Mouse (Mus musculus) left cerebral cortex, postnatal 36 days (tissue): ENCODE data around the gene Rab36. TPM values are rescaled to one million over a fixed set of nuclear protein-coding genes. Genes with fewer than 3 reads are reported as not detected.

Experiments used
- DNase-seq, 2 experiments: peaks; one replicate each; pipeline ENCODE4 v3.0.0; 2021 to 2022; ENCODE audit warnings: low spot score in 2 of 2, mixed read lengths in 1 of 2
- intact Hi-C: fragments of 180-260 bp; cut with DNase I; formaldehyde crosslinking; loops from one replicate; pipeline ENCODE4 v1.15.1; 2025
- total RNA-seq, 2 experiments: library from RNA; stranded (reverse); gene quantifications; 2 replicates each; pipeline ENCODE4 v1.2.3; 2021

The Rab36 gene
- 10 to 100 TPM; 29.0 to 38.5 TPM for total RNA-seq

DNA sequence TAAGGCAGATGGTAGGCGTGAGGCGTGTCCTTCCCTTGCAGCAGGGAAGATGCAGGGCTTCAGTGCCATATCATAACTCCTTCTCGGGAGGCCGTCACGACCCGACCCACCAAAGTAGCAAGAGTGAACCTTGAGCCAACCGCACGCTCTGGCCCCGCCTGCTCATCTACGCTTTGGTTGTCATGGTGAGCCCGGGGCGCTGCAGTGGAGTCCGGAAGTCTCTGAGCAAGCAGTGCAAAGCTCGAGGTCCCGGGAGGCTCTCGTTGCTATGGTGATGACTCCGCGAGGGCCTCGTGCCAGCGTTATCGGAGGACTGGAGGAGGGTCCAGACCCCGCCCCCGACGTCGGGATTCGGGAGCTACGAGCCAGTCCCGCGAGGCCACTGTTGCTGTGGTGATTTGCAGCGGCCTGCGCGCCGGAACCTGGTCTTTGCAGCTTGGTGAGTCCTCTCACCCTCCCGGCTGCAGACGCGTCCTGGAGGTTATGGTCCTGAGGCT is at the start of gene Rab36:
Gene Rab36 (plus strand): TSS at position 176 of the 497 bp plus-strand sequence.
- DNase-seq = peak; percentile 91 to 92
- intact Hi-C loops = no loop called here

GRCm38 (mm10) chr10:74987698-74988470 is 49.0 kb upstream of the Rab36 start:
- intact Hi-C loops = no loop called here
- no peak for DNase-seq

- DNase-seq = no peak
- intact Hi-C loops = no loop called here
These were observed 47.0 kb upstream of the Rab36 start for GRCm38 (mm10) chr10:74989814-74990213.

- intact Hi-C loops = no loop called here
- no peak for DNase-seq
These were observed 46.1 kb upstream of the Rab36 start for GRCm38 (mm10) chr10:74990584-74991322.

- intact Hi-C loops = no loop called here
These were observed 42.0 kb upstream of the Rab36 start for GRCm38 (mm10) chr10:74994863-74995262.

DNA sequence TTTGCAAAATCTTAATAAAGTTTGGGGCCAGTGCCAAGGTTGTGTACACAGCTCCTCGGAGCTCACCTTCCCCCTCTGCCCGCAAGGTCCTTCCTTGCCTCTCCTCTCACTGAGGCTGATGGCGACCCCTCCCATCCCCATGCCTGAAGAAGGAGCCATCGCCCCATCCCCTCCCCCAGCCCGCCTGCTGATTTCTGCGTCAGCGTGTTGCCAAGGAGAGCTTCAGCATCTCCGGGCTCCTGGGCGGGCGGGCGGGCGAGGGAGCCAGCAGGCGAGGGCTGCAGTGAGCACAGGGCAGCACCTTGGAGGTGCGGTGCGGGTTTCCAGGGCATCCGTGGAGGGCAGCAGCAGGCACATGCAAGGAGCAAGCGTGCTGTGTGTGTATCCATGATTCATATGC is 41.5 kb upstream of the Rab36 start:
- peak; percentile 39 to 58 for DNase-seq
- intact Hi-C loops = no loop called here

More at GRCm38 (mm10) chr10:74994863-74995262, 42.0 kb upstream of the Rab36 start:
- no peak for DNase-seq

- no peak for DNase-seq
- intact Hi-C loops = no loop called here
These were observed 35.5 kb upstream of the Rab36 start for GRCm38 (mm10) chr10:75001391-75001790.

DNA sequence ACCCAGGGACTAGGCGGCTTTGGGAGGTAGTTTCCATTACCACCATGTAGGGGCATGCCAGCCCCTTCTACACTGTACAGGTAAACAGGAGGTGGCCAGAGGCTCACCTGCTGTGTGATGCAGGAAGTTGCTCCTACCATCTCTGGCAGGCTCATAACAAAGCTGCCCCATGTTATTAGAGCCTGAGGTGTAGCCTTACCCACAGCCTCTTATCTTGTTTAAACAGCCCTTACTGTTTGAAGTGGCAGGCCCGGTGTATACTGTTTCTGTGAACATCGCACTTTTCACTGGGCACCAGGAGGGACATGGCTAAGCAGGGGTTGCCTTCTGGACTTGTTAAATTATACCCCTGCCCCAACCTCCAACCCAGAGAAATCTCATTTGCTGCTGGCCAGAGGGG is 32.8 kb upstream of the Rab36 start:
- no peak for DNase-seq
- intact Hi-C loops = no loop called here

GRCm38 (mm10) chr10:75006889-75007662 is 29.8 kb upstream of the Rab36 start:
- intact Hi-C loops = loop anchor here (5.0 kb wide), 1 partner anchor 40 kb away; the partner anchor contains the start of gene Gnaz
- DNase-seq = peak; percentile 73 to 80

DNA sequence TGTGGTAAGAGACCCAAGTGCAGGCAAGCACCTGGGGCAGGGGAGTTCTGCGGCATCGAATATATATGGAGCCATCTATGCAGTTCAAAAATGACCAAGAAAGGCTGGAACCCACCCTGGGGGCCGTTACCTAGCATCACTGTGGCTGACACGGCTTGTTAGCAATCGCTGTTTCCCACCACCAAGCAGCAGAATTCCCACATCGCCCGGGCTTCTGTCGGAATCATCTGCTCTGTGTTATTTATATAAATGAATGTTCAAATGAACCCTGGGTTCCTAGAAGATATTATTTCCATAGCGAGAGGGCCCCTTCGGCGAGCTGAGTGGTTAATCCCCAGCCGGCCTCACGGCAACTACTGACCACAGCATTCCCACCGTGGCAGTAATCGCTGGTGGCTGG is 26.2 kb upstream of the Rab36 start:
- intact Hi-C loops = no loop called here

GRCm38 (mm10) chr10:75015465-75015864 is 21.4 kb upstream of the Rab36 start:
- no peak for DNase-seq
- intact Hi-C loops = no loop called here

More for the DNA sequence above, 26.2 kb upstream of the Rab36 start:
- no peak for DNase-seq

DNA sequence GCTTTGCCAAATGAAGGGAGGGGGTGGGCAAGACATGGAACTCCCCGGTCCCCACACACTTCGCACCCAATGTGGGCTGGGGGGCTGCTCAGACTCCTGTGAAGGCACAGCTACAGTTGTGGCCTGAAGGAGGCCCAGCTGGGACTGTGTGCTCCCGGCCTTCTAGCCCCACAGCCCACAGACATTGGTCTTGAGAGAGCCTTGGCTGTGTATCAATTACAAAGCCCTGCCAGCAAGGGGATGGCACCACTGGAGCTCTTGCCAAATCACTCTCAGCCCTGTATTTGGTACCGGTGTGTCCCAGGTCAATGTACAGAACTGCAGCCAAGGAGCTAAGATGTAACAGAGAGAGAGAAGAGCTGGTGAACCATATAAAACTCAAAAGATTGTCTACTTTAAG is 20.4 kb upstream of the Rab36 start:
- DNase-seq = no peak
- intact Hi-C loops = no loop called here

DNA sequence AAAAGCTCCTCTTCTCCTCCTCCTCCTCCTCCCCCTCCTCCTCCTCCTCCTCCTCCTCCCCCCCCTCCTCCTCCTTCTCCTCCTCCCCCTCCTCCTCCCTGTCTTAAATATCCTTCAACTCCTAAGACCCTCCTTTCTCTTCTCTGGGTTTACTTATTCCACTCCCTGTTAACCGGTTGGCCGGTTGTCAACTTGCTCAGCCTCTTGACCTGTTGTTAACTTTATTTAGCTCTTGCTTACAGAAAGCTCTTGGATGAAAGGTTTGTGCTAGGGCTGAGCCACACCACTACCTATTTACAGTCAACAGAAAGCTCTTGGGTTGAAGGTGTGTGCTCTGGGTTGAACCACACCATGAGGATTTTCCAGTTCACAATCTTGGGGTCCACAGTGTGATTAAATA is 16.6 kb upstream of the Rab36 start:
- no peak for DNase-seq
- intact Hi-C loops = loop anchor here (2.0 kb wide), 1 partner anchor 83 kb away; no protein-coding TSS in a partner anchor

- peak; percentile 74 to 79 for DNase-seq
- intact Hi-C loops = loop anchor here (2.0 kb wide), 1 partner anchor 84 kb away; no protein-coding TSS in a partner anchor
These were observed 15.7 kb upstream of the Rab36 start for GRCm38 (mm10) chr10:75021138-75021537.

GRCm38 (mm10) chr10:75026491-75026890 is 10.4 kb upstream of the Rab36 start:
- intact Hi-C loops = no loop called here
- DNase-seq = no peak

DNA sequence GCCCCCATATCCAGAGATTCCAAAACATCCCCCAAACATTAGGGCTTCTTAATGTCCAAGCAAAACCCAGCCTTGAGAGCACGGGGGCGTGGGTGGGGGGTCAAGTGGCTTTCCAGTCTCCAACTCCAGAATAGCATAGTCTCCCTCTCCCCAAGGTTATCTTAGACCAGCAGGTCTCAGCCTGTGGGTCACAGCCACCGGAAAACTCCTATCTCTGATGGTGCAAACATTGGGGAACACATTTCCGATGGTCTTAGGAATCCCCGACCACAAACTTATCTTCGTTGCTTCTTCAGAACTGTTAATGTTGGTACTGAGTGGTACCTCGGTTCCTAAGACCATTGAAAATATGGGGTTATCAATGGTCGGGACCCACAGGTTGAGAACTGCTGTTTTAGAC is 8.1 kb upstream of the Rab36 start:
- no peak for DNase-seq
- intact Hi-C loops = no loop called here

- intact Hi-C loops = no loop called here
- DNase-seq = no peak
These were observed 7.2 kb upstream of the Rab36 start for GRCm38 (mm10) chr10:75029677-75030076.

GRCm38 (mm10) chr10:75030234-75030633 is 6.6 kb upstream of the Rab36 start:
- no peak for DNase-seq
- intact Hi-C loops = no loop called here

GRCm38 (mm10) chr10:75031345-75032114 is 5.3 kb upstream of the Rab36 start:
- intact Hi-C loops = no loop called here
- DNase-seq = no peak
